Mouse (Mus musculus): ENCODE measurements around the gene Robo1.

Robo1 gene

DNA sequence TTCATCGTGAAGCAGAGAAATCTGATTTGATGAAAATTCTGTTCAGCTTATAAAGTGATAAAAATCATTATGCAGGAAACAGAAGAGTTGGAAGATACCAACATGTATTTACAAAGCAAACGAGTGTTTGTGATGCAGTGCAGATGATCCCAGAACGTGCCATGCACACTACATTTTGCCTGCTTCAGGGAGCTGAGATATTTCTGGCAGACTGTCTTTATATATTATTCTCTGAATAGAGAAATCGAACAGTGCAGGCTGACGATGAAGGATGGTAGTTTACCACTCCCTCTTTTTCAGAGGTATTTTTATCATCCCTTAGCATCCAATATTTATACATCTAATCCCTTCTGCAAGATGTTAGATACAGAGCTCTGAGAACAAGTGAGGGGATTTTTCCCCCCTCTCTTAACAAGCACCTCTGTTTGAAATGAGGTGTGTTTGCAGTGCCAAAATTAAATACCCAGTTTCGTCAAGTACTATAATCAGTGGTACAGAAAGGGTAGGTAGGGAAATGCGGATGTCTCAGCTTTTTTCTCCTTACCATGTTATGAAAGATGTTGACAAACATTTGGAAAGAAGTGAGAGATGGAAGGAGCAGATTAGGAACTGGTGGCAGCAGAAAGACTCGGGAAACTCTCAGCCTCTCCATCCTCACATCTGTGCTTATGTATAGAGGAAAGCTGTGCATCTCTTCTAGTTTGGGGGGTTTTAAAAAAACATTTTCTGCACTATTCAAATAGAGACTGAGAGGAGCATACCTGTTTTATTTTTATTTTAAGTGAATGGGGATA is at the start of gene Robo1:
Gene Robo1 (plus strand): TSS at position 770 of the 794 bp plus-strand sequence.
- no peak for DNase-seq (ENCODE audit: low spot score in 2 of 2)

DNA sequence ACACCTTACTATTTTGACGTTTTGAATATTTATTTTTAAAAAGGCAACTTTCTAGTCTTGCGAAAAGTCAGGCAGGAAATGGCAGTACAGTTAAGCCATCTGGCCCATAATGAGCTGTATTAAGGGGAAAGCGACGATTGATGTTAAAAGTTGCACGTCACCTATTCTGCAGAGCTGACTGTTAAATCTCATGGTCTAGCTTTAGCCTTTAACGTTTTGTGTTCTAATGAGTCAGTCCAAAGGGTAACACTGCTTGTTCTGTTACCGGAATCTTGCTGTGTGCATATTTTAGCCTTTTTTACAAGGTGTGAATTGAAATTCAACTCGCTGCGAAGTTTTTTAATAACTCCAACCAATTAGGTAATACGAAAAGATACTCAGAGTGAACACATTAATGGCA is 40.3 kb upstream of the Robo1 start:
- DNase-seq (ENCODE audit: low spot score in 2 of 2), result no peak

- no peak for DNase-seq (ENCODE audit: low spot score in 2 of 2)
Observed at GRCm38 (mm10) chr16:72276390-72277074, 31.6 kb upstream of the Robo1 start.

GRCm38 (mm10) chr16:72308331-72308668 is 194 bp downstream of the Robo1 start:
- no peak for DNase-seq (ENCODE audit: low spot score in 2 of 2)

GRCm38 (mm10) chr16:72327321-72327720 is 19.2 kb downstream of the Robo1 start:
- no peak for DNase-seq (ENCODE audit: low spot score in 2 of 2)

DNA sequence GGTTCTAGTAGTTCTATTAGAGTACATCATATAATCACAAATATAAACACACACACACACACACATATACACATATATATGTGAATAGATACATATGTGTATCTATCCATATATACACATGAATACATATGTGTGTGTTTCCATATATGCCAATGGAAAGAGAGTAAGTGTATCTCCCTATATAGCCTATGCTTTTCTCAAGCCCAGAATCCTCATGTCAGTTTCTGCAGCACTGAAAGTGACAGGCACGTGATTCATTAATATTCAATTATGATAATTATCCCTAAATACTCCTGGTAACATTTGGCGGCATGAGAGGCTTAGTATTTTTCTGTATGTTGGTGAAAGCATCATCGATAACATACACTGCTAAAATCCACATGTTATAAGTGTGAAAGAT is 20.5 kb downstream of the Robo1 start:
- no peak for DNase-seq (ENCODE audit: low spot score in 2 of 2)

DNA sequence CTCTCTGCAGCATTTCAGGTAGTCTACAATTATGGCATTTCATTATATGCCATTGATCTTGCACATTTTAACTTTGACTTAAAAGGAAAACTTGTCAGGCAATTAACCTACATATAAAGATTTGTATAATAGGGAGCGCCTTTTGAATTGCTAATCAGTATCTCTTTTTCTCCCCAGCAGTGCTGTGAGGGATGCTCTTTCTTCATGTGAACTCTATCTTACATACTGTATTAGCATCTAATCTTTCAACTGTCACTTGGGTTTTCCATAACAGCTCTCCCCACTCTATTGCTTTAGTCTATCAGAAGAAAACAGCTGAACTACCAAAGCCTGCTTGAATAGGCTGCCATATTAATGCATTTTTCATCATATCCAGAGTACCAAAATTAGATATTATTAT is 29.7 kb downstream of the Robo1 start:
- no peak for DNase-seq (ENCODE audit: low spot score in 2 of 2)

DNA sequence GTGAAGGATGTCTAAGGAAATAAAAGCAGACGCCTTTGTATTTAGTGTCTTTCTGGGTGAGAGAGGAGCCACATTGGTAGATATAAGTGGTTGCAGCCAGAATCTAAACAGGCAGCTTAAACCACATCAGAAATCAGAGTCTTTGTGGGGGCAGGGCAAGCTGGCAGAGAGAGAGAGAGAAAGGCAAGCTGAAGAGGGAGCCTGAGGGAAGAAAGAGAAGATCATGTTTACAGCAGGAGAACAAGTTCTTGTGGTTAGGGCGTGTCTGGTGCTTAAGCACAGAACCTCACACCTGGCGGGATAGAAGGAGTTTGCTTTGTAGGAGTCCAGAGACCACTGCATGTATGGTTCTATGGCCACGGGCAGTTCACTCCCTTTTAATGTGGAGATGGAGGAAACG is 42.3 kb downstream of the Robo1 start:
- no peak for DNase-seq (ENCODE audit: low spot score in 2 of 2)

- DNase-seq (ENCODE audit: low spot score in 2 of 2), result no peak
Observed at GRCm38 (mm10) chr16:72356515-72357357, 48.6 kb downstream of the Robo1 start.

GRCm38 (mm10) chr16:72376896-72377295 is 68.8 kb downstream of the Robo1 start:
- no peak for DNase-seq (ENCODE audit: low spot score in 2 of 2)

DNA sequence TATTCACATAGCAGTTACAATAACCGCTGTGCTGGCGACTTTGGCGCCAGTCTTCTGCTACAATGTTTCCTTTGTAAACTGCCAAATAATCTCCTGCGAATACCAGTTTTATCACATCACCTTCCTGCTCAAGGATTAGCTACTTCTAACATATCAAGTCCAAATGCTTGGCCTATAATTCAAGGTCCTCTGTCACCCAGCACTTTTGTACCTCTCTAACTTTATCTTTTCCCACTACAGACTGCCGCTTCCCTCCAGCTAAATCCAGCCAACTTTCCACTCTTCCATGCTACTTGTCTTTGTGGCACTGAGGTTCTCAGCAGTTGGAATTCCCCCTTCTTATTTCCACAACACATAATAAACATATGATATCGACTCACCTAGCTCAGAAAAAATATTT is 73.7 kb downstream of the Robo1 start:
- no peak for DNase-seq (ENCODE audit: low spot score in 2 of 2)

DNA sequence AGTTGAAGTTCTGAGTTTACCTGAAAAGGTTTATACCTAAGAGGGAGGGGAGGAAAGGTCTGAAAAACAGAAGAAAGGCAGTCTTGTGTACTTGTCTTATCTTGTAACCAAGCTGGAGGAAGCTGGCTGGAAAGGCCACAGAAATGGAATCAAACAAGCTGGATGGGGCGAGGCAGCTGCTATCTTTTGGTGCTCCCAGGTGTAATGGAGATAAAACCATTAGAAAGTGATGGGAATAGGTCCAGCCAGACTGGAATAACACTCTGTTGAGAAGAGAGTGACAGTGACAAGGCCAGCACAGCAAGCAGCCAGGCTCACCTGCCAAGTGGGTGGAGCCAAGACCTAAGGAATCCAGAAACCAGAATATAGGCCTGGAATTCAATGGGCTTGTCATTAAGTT is 75.5 kb downstream of the Robo1 start:
- DNase-seq (ENCODE audit: low spot score in 2 of 2), result no peak

DNA sequence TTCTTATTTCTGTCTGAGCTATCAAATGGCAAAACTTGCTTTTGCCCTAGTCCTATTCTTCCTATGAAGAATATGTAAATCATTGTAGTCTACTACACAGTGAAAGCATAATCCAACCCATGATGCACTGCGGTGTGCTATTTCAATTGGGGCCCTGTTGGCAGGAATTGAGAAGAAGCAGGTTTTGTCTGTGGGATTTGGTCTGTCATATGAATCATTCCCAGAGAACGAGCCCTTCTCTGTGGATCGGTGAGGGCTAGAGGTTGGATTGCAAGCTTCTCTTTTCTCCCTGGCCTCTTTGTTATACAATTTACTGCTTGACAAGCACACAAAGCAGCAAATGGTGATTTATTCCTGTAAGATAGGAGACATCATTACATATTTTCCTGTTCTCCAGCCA is 85.4 kb downstream of the Robo1 start:
- DNase-seq (ENCODE audit: low spot score in 2 of 2), result no peak

DNA sequence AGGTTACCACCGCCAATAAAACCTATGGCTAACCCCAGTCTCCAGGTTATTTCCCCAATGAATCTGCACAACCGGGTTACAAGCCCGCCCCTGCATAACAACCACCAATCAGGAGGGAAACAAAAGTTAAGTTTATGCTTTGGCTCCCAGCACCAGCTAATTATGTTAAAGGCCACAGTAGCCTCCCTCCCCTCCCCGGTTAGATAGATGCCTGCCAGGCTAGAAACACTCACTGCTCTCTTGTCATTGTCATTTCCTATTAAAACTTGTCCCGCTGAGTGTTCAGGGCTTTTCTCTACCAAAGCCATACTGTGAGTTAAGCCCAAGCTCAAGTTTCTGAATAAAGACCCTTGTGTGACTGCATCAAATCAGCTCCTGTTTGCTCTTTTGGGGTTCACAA is 90.7 kb downstream of the Robo1 start:
- DNase-seq (ENCODE audit: low spot score in 2 of 2), result no peak

DNA sequence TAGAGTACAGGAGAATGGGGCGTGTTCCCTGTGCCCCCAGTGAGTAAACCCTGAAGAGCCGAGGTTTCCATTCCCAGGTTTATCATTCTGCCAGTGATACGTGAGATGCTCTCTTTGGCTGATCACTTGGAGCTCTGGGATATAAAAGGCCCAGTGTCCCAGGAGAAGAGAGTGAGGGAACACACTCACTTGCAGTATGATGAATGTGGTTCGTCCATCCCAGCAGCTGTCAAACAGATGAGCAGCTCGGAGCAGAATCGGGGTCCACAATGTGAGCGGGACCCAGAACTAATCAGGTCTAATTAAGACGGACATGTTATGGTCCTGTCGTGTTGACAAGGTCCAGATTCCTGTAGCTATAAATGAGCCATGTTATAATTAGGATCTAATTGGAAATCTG is 94.3 kb downstream of the Robo1 start:
- no peak for DNase-seq (ENCODE audit: low spot score in 2 of 2)

DNA sequence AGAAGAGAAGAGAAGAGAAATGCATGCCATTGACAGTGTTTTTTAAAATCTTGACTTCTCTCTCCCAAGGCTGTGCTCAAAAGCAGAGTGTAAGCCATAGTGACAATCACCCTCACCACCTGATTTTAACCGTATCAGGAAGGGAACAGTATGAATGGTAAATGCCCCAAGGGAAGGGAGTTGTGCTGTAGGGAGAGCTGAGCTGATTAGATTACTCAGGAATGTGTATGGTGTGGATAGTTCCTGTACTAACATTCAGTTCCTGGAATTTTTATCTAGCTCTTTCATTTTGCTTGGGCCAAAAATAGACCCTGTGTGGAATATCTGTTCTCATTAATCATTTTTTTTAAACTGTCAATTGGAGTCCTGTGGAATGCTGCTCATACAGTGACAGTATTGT is 101.7 kb downstream of the Robo1 start:
- DNase-seq (ENCODE audit: low spot score in 2 of 2), result no peak

DNA sequence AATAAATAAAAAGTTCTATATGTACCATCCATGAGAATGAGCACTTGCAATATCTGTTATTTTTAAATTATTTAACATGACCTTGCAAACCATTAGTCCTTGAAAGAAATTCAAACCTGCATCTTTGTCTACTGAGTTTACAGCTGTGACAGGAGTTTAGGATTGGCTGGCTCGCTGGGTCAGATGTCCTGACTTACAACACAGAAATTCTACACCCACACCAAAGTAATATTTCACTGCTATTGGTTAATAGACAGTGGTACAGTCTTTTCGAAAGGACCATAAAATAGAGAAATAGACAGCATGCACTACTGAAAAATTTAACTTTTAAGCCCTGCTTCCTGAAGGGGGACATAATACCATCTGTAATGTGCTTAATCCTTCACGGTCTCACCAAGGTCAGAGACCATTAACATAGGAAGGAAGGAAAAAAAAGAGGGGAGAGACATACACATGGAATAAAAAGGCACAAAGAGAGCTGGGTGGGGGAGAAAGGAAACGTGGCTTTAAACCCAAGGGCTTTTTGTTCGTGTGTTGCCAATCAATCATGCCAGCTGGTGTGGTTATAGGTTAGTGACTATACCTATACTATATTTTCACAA is 103.7 kb downstream of the Robo1 start:
- no peak for DNase-seq (ENCODE audit: low spot score in 2 of 2)

DNA sequence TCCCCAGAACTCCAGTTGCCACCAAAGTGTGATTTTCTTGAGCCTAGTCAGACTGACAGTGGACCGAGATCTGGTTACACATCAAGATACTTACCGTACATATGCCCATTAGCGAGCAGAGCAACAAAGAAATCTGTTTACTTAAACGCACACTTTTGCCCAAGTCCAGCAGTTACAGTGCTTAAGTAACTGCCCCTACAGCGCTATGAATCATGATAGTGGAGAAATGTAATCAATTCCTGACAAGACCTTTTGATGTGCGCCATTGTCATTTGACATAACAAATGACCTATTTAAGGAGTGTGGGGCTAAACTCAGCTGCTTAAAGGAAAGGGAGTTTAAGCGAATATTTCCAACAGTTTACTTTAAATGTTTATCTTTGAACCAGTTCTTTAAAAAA is 104.8 kb downstream of the Robo1 start:
- no peak for DNase-seq (ENCODE audit: low spot score in 2 of 2)

DNA sequence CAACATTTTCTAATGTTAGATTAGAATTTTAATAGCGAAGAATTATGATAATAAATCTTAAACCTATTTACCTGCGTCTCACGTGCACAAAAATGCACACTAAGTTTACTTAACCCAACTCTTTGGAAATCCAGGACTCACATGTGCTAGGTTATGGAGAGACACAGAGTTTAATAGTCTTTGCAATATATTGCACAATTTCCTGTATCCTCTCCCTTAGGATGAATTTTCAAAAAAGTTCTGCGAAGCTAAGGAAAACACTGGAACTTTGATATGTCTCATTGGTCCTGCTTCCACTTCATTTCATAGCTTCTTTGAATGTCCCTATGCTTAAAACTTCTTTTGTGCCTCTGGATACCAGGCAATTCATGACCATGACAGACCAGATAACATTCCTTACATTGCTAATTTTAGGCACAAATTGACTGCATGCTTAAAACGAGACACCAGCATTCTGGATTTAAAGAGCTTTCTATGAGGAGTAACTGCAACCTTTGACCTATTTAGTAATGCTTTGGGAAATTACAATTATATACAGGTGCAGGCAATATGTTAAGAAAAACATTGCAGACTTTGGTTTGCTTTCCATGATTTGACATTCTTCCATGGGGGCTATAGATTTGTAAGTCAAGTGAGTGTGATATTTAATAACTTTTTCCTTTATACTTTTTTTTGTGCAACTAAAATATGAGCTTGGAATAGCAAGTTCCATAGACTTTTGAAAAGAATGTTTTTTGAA is 111.4 kb downstream of the Robo1 start:
- DNase-seq (ENCODE audit: low spot score in 2 of 2), result no peak

DNA sequence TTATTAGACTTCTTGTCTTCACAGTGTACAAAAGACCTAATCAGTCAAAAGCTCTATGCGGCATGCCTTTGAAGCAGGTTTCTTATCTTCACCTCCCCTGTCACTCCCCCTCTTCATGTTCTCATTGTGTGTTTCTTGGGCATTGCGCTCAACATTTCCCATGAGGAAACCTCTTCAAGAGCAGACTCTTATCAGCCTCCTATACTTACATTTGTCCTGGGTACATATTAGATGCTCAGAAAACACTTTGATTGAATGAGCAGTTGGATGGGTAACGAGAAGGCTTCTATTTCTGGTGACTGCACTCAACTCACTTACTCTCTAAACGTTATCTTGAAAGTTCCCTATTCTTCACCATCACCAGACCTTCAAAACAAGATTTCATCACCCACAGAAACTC is 114.3 kb downstream of the Robo1 start:
- no peak for DNase-seq (ENCODE audit: low spot score in 2 of 2)

- no peak for DNase-seq (ENCODE audit: low spot score in 2 of 2)
Observed at GRCm38 (mm10) chr16:72434396-72434795, 126.3 kb downstream of the Robo1 start.

Data from spleen, postnatal 36 days (tissue).